Mouse (Mus musculus) olfactory bulb, adult 2 months (tissue): ENCODE results near the gene Syf2. TPM values are rescaled to one million over a fixed set of nuclear protein-coding genes. Genes with fewer than 3 reads are reported as not detected.

ENCODE experiments used
- H3K27ac ChIP-seq: fragments of 200-500 bp; 2 replicates; pipeline ENCODE4 v1.5.1; 2012; ENCODE audit warnings: low read depth, low read length; ENCODE audit not compliant: insufficient read depth
- H3K4me1 ChIP-seq: fragments of 200-500 bp; 2 replicates; pipeline ENCODE4 v1.6.1; 2012; ENCODE audit warnings: low read length; ENCODE audit not compliant: control insufficient read depth, insufficient read depth
- H3K4me3 ChIP-seq: fragments of 200-500 bp; 2 replicates; pipeline ENCODE4 v1.5.1; 2012; ENCODE audit warnings: mild to moderate bottlenecking, low read depth, low read length, moderate library complexity; ENCODE audit not compliant: insufficient read depth
- CTCF ChIP-seq: fragments of 200-500 bp; IDR thresholded peaks from 2 replicates; pipeline ENCODE4 v1.5.1; 2012; ENCODE audit warnings: low read depth, mild to moderate bottlenecking, low read length, moderate library complexity; ENCODE audit not compliant: insufficient read depth
- POLR2A ChIP-seq: fragments of 200-500 bp; IDR thresholded peaks from 2 replicates; pipeline ENCODE4 v1.6.1; 2012; ENCODE audit warnings: mild to moderate bottlenecking, low read depth, low read length, moderate library complexity; ENCODE audit not compliant: insufficient read depth
- WGBS: fragments of 180-500 bp; shearing (Covaris S2); methylation state at CpG from one replicate; pipeline ENCODE4 v1.1.7; 2018; 5-methylcytosine and 5-hydroxymethylcytosine counted together
- polyA plus RNA-seq: library from polyadenylated mRNA; stranded (reverse); fragments of >200 nt; gene quantifications from 2 replicates; pipeline ENCODE4 v1.2.4, GENCODE M21; 2012; ENCODE audit warnings: low replicate concordance; ENCODE audit not compliant: missing spikeins, insufficient read depth, insufficient read length

Gene Syf2
- polyA plus RNA-seq, 1 experiment: 295 TPM

DNA sequence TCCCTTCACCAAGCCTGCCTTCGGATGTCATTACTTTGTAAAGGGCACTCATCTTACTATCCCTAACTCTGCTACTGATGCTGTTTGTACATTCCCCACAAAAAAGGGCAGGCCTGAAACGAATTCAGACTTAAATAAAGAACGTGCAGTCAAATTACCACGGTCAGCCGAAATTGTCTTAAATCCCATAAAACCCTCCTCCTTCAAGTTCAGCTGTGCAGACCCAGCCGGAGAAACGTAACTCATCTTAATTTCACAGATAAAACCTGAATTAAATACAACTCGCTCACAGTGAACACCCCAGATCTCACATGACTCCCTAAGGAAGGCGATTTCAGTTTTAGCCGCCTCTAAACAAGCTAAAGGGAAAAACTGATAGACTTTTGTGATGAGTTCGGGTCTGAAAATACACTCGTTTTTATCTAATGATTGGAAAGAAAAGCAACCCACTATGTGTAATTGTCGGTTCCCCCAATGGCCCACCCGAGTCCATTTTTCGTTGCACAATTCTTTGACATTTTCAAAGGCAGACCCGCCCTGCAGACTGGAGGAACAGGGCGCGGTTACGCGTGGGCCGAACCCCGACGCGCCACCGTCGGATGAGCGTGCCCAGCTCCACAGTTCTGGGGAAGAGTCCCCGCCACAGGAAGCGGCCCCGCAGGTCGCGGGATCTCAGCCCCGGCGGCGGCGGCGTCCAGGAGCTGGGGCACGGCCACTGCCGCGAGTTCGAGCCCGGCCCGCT lies 16.4 kb upstream of the Syf2 start:
- no peak for TF ChIP-seq CTCF
- TF ChIP-seq POLR2A: no peak
- peak overlapping the region; percentile 80 for H3K4me3 ChIP-seq
- H3K27ac ChIP-seq: peak overlapping the region; percentile 76
- WGBS: under 1% methylated on average over 43 of the region's 43 CpGs
- peaks cover 10% of the 10 kb centered on the region for H3K4me1 ChIP-seq

DNA sequence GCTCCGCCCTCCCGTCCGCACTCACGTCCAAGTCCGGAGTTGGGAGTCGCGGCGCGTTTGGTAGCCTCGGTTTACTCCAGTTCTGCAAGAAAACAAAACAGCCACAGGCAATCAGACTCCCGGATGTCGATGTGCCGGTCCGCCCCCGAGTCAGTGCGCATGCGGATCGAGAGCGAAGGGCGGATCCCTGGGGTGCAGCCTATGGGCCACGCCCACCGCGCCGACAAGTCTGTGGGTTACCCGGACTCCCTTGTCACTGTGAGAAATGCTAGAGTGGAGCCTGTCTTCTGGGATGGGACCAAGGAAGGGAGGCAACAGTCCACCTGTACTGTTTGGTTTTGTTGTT lies 15.9 kb upstream of the Syf2 start, which contains the start of gene Tmem50a:
Tmem50a (minus strand) TSS at position 161 of the 346 bp plus-strand sequence.
- H3K4me1 ChIP-seq: peaks cover 10% of the 10 kb centered on the region
- TF ChIP-seq POLR2A: peak; percentile 47; the same call in 1 of the 2 replicates
- TF ChIP-seq CTCF: no peak
- peak within 1 kb of the TSS; percentile 87 for H3K27ac ChIP-seq
- under 1% methylated on average over 25 of the region's 25 CpGs for WGBS
- H3K4me3 ChIP-seq: peak within 1 kb of the TSS; percentile 80

DNA sequence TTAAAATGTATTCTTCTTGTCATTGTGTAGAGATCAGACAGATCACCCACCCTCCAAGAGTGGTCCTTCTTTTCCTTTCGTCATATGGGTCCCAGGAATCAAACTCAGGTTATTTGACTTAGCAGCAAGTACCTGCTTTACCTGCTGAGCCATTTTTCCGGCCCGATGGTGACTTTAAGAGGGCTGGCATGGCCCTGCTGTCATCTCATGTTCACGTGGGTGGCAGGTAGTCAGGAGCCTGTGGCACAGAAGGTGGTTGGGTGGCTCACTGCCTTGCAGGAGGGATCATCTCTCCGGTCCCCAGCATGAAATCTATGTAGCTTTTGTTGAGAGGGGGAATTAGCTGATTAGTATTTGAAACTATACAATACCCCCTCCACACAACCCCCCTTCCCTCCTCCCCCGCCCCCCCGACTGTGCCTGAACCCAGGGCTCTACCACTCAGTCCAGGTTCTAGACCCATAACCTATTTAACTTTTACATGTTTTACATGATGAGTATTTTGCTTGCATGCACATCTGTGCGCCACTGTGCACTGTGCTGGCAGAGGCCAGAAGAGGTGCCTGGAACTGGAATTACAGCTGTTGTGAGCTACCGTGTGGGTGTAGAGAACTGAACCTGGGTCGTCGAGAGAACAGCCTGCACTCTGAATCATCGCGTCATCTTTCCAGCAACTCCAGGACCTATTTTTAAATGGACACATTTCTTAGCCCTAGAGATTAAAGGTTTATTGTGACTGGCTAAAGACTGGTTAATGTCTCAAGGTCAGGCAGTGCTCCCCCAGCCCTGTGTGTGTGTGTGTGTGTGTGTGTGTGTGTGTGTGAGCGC lies 15.3 kb upstream of the Syf2 start:
- no peak for TF ChIP-seq CTCF
- TF ChIP-seq POLR2A: no peak
- peaks cover 10% of the 10 kb centered on the region for H3K4me1 ChIP-seq
- WGBS: 33% methylated on average over 14 of the region's 14 CpGs

DNA sequence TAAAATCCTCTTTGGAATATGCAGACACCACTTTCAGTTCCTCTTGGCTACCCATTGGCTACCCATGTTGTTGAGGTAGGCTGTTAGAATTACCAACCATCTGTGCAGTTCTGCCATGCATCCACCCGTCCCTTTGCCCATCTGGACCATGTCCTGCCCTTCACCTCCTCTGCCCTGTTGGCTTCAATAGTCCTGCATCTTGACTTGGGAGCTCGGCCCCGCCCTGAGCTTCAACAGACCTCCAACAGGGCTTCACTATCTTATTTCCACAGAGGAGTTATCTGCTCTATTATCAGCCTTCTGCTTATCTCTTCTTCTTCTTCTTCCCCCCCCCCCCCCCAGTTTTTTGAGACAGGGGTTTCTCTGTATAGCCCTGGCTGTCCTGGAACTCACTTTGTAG lies 13.5 kb upstream of the Syf2 start:
- Histone ChIP-seq H3K4me3 (no peak overlapping the region), H3K4me1 (peaks cover 10% of the 10 kb centered on the region), H3K27ac (no peak overlapping the region)
- 80% methylated on average over 3 of the region's 3 CpGs for WGBS
- no peak for TF ChIP-seq CTCF
- TF ChIP-seq POLR2A: no peak

More for the DNA sequence above, 15.3 kb upstream of the Syf2 start:
- peak overlapping the region; percentile 87 for H3K27ac ChIP-seq
- H3K4me3 ChIP-seq: peak overlapping the region; percentile 80

DNA sequence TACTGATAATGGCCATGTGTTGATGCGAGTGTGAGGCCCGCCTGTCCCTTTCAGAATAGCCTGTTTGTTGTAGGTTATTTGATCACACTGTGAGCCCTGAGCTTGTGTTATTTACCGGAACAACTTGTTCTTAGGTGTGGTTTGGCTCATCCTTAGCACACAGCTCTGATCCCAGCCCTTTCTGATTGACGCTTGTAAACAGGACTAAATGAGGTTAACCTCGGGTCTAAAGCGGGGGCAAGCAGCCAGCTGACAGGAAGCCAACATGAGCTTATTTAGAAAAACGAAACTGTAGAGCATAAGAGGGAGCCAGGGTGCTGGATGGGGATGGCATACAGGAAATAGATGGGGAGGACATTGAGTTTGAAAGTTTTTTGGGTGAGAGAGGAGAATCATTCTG lies 12.3 kb upstream of the Syf2 start:
- WGBS: 45% methylated on average over 7 of the region's 7 CpGs
- Histone ChIP-seq H3K4me1 (peaks cover 12% of the 10 kb centered on the region), H3K4me3 (no peak overlapping the region), H3K27ac (no peak overlapping the region; the same call in 1 of the 2 replicates)
- TF ChIP-seq POLR2A (no peak), CTCF (no peak)

DNA sequence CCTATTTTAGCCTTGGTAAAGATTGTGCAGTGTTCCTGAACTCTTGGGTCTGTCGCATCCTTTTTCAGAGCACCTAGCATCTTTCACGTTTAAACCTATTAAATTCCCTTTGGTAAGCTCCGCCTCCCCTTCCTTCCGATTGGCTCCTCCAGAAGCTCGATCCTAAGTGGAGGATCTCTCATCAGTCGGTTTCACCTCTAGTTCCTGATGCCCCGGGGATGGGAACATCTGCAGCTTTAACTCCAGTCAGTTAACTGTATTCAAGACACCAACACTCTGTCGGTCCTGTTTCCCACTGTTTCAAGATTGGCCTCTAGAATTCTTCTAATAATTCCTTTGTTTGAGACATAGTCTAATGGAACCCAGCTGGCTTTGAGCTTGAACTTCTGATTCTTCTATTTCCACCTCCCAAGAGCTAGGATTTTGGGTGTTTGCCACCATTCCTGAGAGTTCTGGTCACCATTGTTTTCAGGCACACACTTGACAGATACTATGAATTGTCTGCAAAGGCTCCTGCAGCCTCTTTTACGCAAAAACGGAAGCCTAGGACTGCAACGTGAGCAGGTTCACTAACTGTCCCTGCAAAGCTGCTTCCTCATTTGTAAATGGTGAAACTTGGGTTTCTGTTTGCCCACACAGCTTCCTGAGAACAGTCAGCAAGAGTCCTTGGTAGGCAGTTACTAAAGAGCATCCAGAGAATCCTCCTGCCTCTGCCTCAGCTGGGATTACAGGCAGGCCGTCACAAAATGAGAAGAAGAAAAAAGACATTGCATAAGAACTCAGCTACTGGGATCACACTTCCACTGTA lies 10.8 kb upstream of the Syf2 start:
- Histone ChIP-seq H3K27ac (no peak overlapping the region), H3K4me1 (peaks cover 11% of the 10 kb centered on the region), H3K4me3 (no peak overlapping the region)
- no peak for TF ChIP-seq CTCF
- TF ChIP-seq POLR2A: no peak
- WGBS: 46% methylated on average over 12 of the region's 12 CpGs

DNA sequence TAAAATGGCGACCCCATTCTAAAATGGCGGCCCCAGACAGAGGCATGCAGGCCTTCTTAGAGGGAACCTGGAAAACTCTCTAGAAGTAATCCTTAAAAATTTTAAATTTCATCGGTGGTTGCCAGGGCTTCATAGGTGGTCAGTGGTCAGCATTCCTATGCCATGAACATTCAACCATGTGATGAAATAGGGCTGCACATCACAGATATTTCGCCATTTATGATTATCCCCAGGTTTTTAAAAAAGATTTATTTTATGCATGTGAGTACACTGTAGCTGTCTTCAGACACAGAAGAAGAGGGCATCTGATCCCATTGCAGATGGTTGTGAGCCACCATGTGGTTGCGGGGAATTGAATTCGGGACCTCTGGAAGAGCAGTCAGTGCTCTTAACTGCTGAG lies 10.1 kb upstream of the Syf2 start:
- 98% methylated on average over 6 of the region's 6 CpGs for WGBS
- H3K27ac ChIP-seq: no peak overlapping the region
- H3K4me1 ChIP-seq: peaks cover 9% of the 10 kb centered on the region
- H3K4me3 ChIP-seq: no peak overlapping the region
- TF ChIP-seq POLR2A (no peak), CTCF (no peak)

DNA sequence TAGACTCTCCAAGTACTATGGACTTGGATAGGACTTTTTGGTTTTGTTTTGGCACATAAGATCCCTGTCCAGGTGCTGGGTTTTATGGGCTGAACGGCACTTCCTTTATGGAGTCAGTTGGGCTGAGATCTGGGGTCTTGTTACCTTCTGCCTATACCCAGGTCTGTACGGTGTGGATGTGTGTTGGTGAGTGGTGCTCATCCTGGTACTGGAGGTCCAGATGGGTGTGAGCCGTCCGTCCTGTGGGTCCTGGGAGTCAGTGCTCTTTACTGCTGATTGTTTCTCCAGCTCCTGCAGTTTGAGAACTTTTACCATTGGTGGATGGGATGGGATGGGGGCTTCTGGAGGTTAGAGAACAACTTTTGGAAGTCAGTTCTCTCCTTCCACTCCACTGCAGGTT lies 9.0 kb upstream of the Syf2 start:
- WGBS: over 99% methylated on average over 4 of the region's 4 CpGs
- TF ChIP-seq POLR2A: no peak
- TF ChIP-seq CTCF: no peak

More for the DNA sequence above, 9.0 kb upstream of the Syf2 start:
- Histone ChIP-seq H3K27ac (no peak overlapping the region), H3K4me1 (peaks cover 6% of the 10 kb centered on the region), H3K4me3 (no peak overlapping the region)
